Mouse (Mus musculus) CH12.LX (cell line): ENCODE measurements around the gene Cdk5. TPM values are rescaled to one million over a fixed set of nuclear protein-coding genes. Genes with fewer than 3 reads are reported as not detected.

Experiments used
- DNase-seq: peaks from one replicate; pipeline ENCODE4 v3.0.0-alpha.2; 2013; ENCODE audit errors: extremely low read depth
- H3K27ac ChIP-seq: 2 replicates; pipeline ENCODE4 v1.5.1; 2012; ENCODE audit warnings: low read depth, mild to moderate bottlenecking, control low read depth, moderate library complexity; ENCODE audit not compliant: insufficient read depth
- H3K27me3 ChIP-seq: replicated peaks from 2 replicates; pipeline ENCODE3; 2012; ENCODE audit warnings: inconsistent platforms
- H3K36me3 ChIP-seq, 2 experiments: replicated peaks in 1 of 2; 2 replicates each; pipeline versions ENCODE3 to v1.6.1; 2012; ENCODE audit warnings: inconsistent platforms in 1 of 2, low read length in 1 of 2, mild to moderate bottlenecking in 1 of 2, mixed read lengths in 1 of 2, moderate library complexity in 1 of 2; ENCODE audit not compliant: control insufficient read depth in 1 of 2, insufficient read depth in 1 of 2
- H3K4me1 ChIP-seq, 2 experiments: 2 replicates each; pipeline ENCODE4 v1.6.1; 2012; ENCODE audit warnings: inconsistent platforms in 1 of 2, moderate library complexity in 1 of 2; ENCODE audit not compliant: insufficient read depth in 2 of 2, control insufficient read depth in 1 of 2
- H3K4me2 ChIP-seq: 2 replicates; pipeline ENCODE4 v1.6.1; 2012; ENCODE audit warnings: low read depth, mild to moderate bottlenecking, control low read depth; ENCODE audit not compliant: poor library complexity, insufficient read depth, severe bottlenecking
- H3K4me3 ChIP-seq, 3 experiments: fragments of 150-350 bp in 1 of 3; sonication (generic) in 1 of 3; replicated peaks in 1 of 3; 2 replicates each; pipeline versions ENCODE3 to v1.5.1; 2011 to 2012; ENCODE audit warnings: low read depth in 2 of 3, low read length in 2 of 3, mild to moderate bottlenecking in 2 of 3, moderate library complexity in 2 of 3, control low read depth in 1 of 3, improper control_type of control experiment in 1 of 3, inconsistent platforms in 1 of 3, mixed read lengths in 1 of 3; ENCODE audit not compliant: poor library complexity in 1 of 3
- H3K79me2 ChIP-seq: replicated peaks from 2 replicates; pipeline ENCODE4 v1.6.1; 2012; ENCODE audit warnings: mild to moderate bottlenecking, moderate library complexity; ENCODE audit not compliant: control insufficient read depth, poor library complexity, insufficient read depth, severe bottlenecking; ENCODE audit errors: extremely low read depth
- H3K9ac ChIP-seq: 2 replicates; pipeline ENCODE4 v1.6.1; 2012; ENCODE audit warnings: low read depth, mild to moderate bottlenecking, control low read depth, moderate library complexity; ENCODE audit not compliant: insufficient read depth
- H3K9me3 ChIP-seq: replicated peaks from 2 replicates; pipeline ENCODE3; 2012; ENCODE audit warnings: low read length, inconsistent platforms, mixed read lengths
- CHD1 ChIP-seq: IDR thresholded peaks from 2 replicates; pipeline ENCODE4 v1.6.1; 2012; ENCODE audit warnings: low read depth, low read length, improper control_type of control experiment, inconsistent platforms
- CHD2 ChIP-seq: IDR thresholded peaks from 2 replicates; pipeline ENCODE4 v1.6.1; 2011; ENCODE audit warnings: low read length, improper control_type of control experiment
- CTCF ChIP-seq, 2 experiments: IDR thresholded peaks in 1 of 2; conservative IDR thresholded peaks in 1 of 2; 2 replicates each; pipeline ENCODE4 v1.5.1; 2011 to 2012; ENCODE audit warnings: low read depth in 2 of 2, low read length in 2 of 2, improper control_type of control experiment in 1 of 2, inconsistent platforms in 1 of 2, mild to moderate bottlenecking in 1 of 2, moderate library complexity in 1 of 2
- E2F4 ChIP-seq: IDR thresholded peaks from 2 replicates; pipeline ENCODE4 v1.6.1; 2011; ENCODE audit warnings: low read depth, low read length, improper control_type of control experiment; ENCODE audit not compliant: insufficient replicate concordance
- ELF1 ChIP-seq: IDR thresholded peaks from 2 replicates; pipeline ENCODE4 v1.6.1; 2014; ENCODE audit warnings: low read depth, mild to moderate bottlenecking, inconsistent platforms, low read length, improper control_type of control experiment
- EP300 ChIP-seq: IDR thresholded peaks from 2 replicates; pipeline ENCODE4 v1.6.1; 2011; ENCODE audit warnings: low read length, improper control_type of control experiment
- GABPA ChIP-seq: IDR thresholded peaks from 2 replicates; pipeline ENCODE4 v1.6.1; 2012; ENCODE audit warnings: low read depth, low read length, improper control_type of control experiment, inconsistent platforms; ENCODE audit not compliant: insufficient replicate concordance
- IRF4 ChIP-seq: IDR thresholded peaks from 2 replicates; pipeline ENCODE4 v1.6.1; 2014; ENCODE audit warnings: low read depth, mild to moderate bottlenecking, inconsistent platforms, low read length, improper control_type of control experiment
- JUN ChIP-seq: IDR thresholded peaks from 2 replicates; pipeline ENCODE4 v1.6.1; 2011; ENCODE audit warnings: low read depth, mild to moderate bottlenecking, low read length, improper control_type of control experiment, moderate library complexity; ENCODE audit not compliant: insufficient read depth
- KAT2A ChIP-seq: IDR thresholded peaks from 2 replicates; pipeline ENCODE4 v1.6.1; 2012; ENCODE audit warnings: low read length, improper control_type of control experiment, inconsistent platforms; ENCODE audit not compliant: insufficient replicate concordance
- MAFK ChIP-seq: IDR thresholded peaks from 2 replicates; pipeline ENCODE4 v1.6.1; 2011; ENCODE audit warnings: low read length, improper control_type of control experiment; ENCODE audit not compliant: insufficient replicate concordance
- MAX ChIP-seq: IDR thresholded peaks from 2 replicates; pipeline ENCODE4 v1.6.1; 2011; ENCODE audit warnings: low read length, improper control_type of control experiment
- MAZ ChIP-seq: IDR thresholded peaks from 2 replicates; pipeline ENCODE4 v1.6.1; 2012; ENCODE audit warnings: low read depth, mild to moderate bottlenecking, inconsistent platforms, low read length, improper control_type of control experiment, moderate library complexity
- MEF2A ChIP-seq: IDR thresholded peaks from 2 replicates; pipeline ENCODE4 v1.6.1; 2014; ENCODE audit warnings: low read depth, mild to moderate bottlenecking, inconsistent platforms, low read length, improper control_type of control experiment, borderline replicate concordance
- MXI1 ChIP-seq: IDR thresholded peaks from 2 replicates; pipeline ENCODE4 v1.6.1; 2011; ENCODE audit warnings: mild to moderate bottlenecking, low read depth, low read length, improper control_type of control experiment
- NELFE ChIP-seq: IDR thresholded peaks from 2 replicates; pipeline ENCODE4 v1.6.1; 2011; ENCODE audit warnings: low read depth, low read length, improper control_type of control experiment
- NRF1 ChIP-seq: IDR thresholded peaks from 2 replicates; pipeline ENCODE4 v1.6.1; 2014; ENCODE audit warnings: low read depth, mild to moderate bottlenecking, inconsistent platforms, low read length, improper control_type of control experiment, moderate library complexity
- POLR2A ChIP-seq: IDR thresholded peaks from 2 replicates; pipeline ENCODE4 v1.6.1; 2011; ENCODE audit warnings: low read depth, mild to moderate bottlenecking, improper control_type of control experiment, low read length
- RAD21 ChIP-seq: IDR thresholded peaks from 2 replicates; pipeline ENCODE4 v1.6.1; 2011; ENCODE audit warnings: low read depth, mild to moderate bottlenecking, low read length, improper control_type of control experiment, moderate library complexity
- RCOR1 ChIP-seq: conservative IDR thresholded peaks from 2 replicates; pipeline ENCODE4 v1.6.1; 2012; ENCODE audit warnings: low read depth, mild to moderate bottlenecking, inconsistent platforms, low read length, improper control_type of control experiment
- SMC3 ChIP-seq: IDR thresholded peaks from 2 replicates; pipeline ENCODE4 v1.6.1; 2011; ENCODE audit warnings: low read depth, low read length, improper control_type of control experiment
- TCF12 ChIP-seq: IDR thresholded peaks from 2 replicates; pipeline ENCODE4 v1.6.1; 2014; ENCODE audit warnings: low read depth, mild to moderate bottlenecking, inconsistent platforms, low read length, improper control_type of control experiment
- UBTF ChIP-seq: IDR thresholded peaks from 2 replicates; pipeline ENCODE4 v1.6.1; 2012; ENCODE audit warnings: low read depth, mild to moderate bottlenecking, inconsistent platforms, low read length, improper control_type of control experiment, moderate library complexity
- USF1 ChIP-seq: IDR thresholded peaks from 2 replicates; pipeline ENCODE4 v1.6.1; 2014; ENCODE audit warnings: low read depth, mild to moderate bottlenecking, inconsistent platforms, low read length, improper control_type of control experiment
- ZNF384 ChIP-seq: IDR thresholded peaks from 2 replicates; pipeline ENCODE4 v1.6.1; 2012; ENCODE audit warnings: low read depth, low read length, improper control_type of control experiment, inconsistent platforms
- dilution Hi-C: fragments of 300-500 bp; cut with MboI; formaldehyde crosslinking; loops from 2 replicates; pipeline ENCODE4 v1.14.3; 2020; ENCODE audit warnings: low sequenced_read_pairs; ENCODE audit not compliant: extremely low pct_unique_long_range_greater_than_20kb, extremely low pct_ligation_motif_present
- in situ Hi-C: fragments of 300-500 bp; cut with MboI; formaldehyde crosslinking; loops from 3 replicates; pipeline ENCODE4 v1.14.3; 2019; ENCODE audit warnings: low sequenced_read_pairs, low pct_ligation_motif_present, low pct_unique_long_range_greater_than_20kb, mixed read lengths
- polyA plus RNA-seq: library from polyadenylated mRNA; unstranded; fragments of >175 nt; gene quantifications from 2 replicates; pipeline ENCODE4 v1.2.1, GENCODE M21; 2012; ENCODE audit warnings: low read depth; ENCODE audit not compliant: insufficient read length
- total RNA-seq, 2 experiments: library from RNA; depleted of rRNA; stranded (reverse); fragments of 300-350 nt in 1 of 2; fragments of >200 nt in 1 of 2; gene quantifications; 2 replicates each; pipeline ENCODE4 v1.2.3; 2012 to 2014

The Cdk5 gene
- total and polyA plus RNA-seq, 3 experiments = 7.4 to 26.6 (median 12.1) TPM

- Histone ChIP-seq H3K36me3 (no peaks in the 10 kb centered on the region), H3K79me2 (no peaks in the 10 kb centered on the region), H3K27ac (no peak overlapping the region), H3K27me3 (peaks cover 15% of the 10 kb centered on the region), H3K4me2 (no peak overlapping the region), H3K4me3 (no peak overlapping the region), H3K9me3 (no peaks in the 10 kb centered on the region), H3K4me1 (peaks cover 6 to 14% of the 10 kb centered on the region in 2 experiments), H3K9ac (no peak overlapping the region)
- in situ Hi-C loops = no loop called here
- dilution Hi-C loops = no loop called here
- no peak for DNase-seq
- TF ChIP-seq MXI1 (no peak), NRF1 (no peak), IRF4 (no peak), CTCF (conservative IDR thresholded peaks at IDR 0.05 in 1 of 2, IDR thresholded peaks at IDR 0.05 in 1 of 2; ENCODE audit: low read depth in 2 of 2, low read length in 2 of 2) (no peak), NELFE (no peak), ZNF384 (no peak), JUN (no peak), CHD2 (no peak), MEF2A (no peak), ELF1 (no peak), RCOR1 (no peak), MAZ (no peak), CHD1 (no peak), UBTF (no peak), RAD21 (no peak), MAFK (no peak), TCF12 (no peak), MAX (no peak), GABPA (no peak), USF1 (no peak)
These were observed 43.8 kb downstream of the Cdk5 start for GRCm38 (mm10) chr5:24379501-24379900.

GRCm38 (mm10) chr5:24378700-24379099, 44.6 kb downstream of the Cdk5 start:
- Histone ChIP-seq H3K27ac (no peak overlapping the region), H3K36me3 (no peaks in the 10 kb centered on the region), H3K4me2 (no peak overlapping the region), H3K79me2 (no peaks in the 10 kb centered on the region), H3K9me3 (no peaks in the 10 kb centered on the region), H3K4me3 (no peak overlapping the region), H3K9ac (no peak overlapping the region), H3K4me1 (peaks cover 4 to 9% of the 10 kb centered on the region in 2 experiments; a peak in 3 of 4 replicates), H3K27me3 (peaks cover 18% of the 10 kb centered on the region)
- TF ChIP-seq E2F4 (no peak), NELFE (no peak), POLR2A (no peak), RCOR1 (no peak), EP300 (no peak), KAT2A (no peak), SMC3 (no peak), MAFK (no peak), ELF1 (no peak)
- in situ Hi-C loops (no loop called here), dilution Hi-C loops (no loop called here)
- no peak for DNase-seq
